Mouse (Mus musculus) embryonic facial prominence, embryonic 11.5 days (tissue): ENCODE measurements around the gene Lztfl1. TPM values are rescaled to one million over a fixed set of nuclear protein-coding genes. Genes with fewer than 3 reads are reported as not detected.
A peak's percentile ranks its signal among the peaks of the same experiment; 100 is the strongest.
"Not testable (repeated sequence)": the region's sequence is repeated elsewhere in the genome, so short reads cannot be mapped to it uniquely, and the experiment has no call there.

ENCODE experiments used
- ATAC-seq: fragments of 200-750 bp; cut with Nextera tagmentation; replicated peaks from 2 replicates; pipeline ENCODE4 v1.8.0; 2017; ENCODE audit warnings: low read depth; ENCODE audit not compliant: insufficient number of reproducible peaks, low FRiP score, low TSS enrichment
- DNase-seq: peaks from one replicate; pipeline ENCODE4 v3.0.0-alpha.2; 2015; ENCODE audit warnings: low spot score
- H3K27ac ChIP-seq: fragments of 300-500 bp; sonication (generic); replicated peaks from 2 replicates; pipeline ENCODE4 v1.5.1; 2014; ENCODE audit warnings: mild to moderate bottlenecking, low read depth, low read length, control low read depth
- H3K27me3 ChIP-seq: fragments of 300-500 bp; sonication (generic); 2 replicates; pipeline ENCODE4 v1.6.1; 2014; ENCODE audit warnings: mild to moderate bottlenecking, low read length, moderate library complexity, mixed read lengths; ENCODE audit not compliant: control insufficient read depth, insufficient read depth
- H3K36me3 ChIP-seq: fragments of 300-500 bp; sonication (generic); replicated peaks from 2 replicates; pipeline ENCODE4 v1.6.1; 2014; ENCODE audit warnings: low read depth, mild to moderate bottlenecking, low read length, moderate library complexity, mixed read lengths; ENCODE audit not compliant: control insufficient read depth, insufficient read depth
- H3K4me1 ChIP-seq: fragments of 300-500 bp; sonication (generic); 2 replicates; pipeline ENCODE4 v1.6.1; 2014; ENCODE audit warnings: low read length, mixed read lengths; ENCODE audit not compliant: control insufficient read depth, insufficient read depth
- H3K4me2 ChIP-seq: fragments of 300-500 bp; sonication (generic); 2 replicates; pipeline ENCODE4 v1.6.1; 2014; ENCODE audit warnings: low read depth, mild to moderate bottlenecking, control low read depth, low read length, moderate library complexity
- H3K4me3 ChIP-seq: fragments of 300-500 bp; sonication (generic); 2 replicates; pipeline ENCODE4 v1.5.1; 2014; ENCODE audit warnings: low read depth, low read length, control low read depth
- H3K9ac ChIP-seq: fragments of 300-500 bp; sonication (generic); replicated peaks from 2 replicates; pipeline ENCODE4 v1.6.1; 2014; ENCODE audit warnings: mild to moderate bottlenecking, control low read depth, low read length
- H3K9me3 ChIP-seq: fragments of 300-500 bp; sonication (generic); replicated peaks from 2 replicates; pipeline ENCODE4 v1.6.1; 2016; ENCODE audit warnings: mild to moderate bottlenecking, low read length, inconsistent platforms, mixed read lengths; ENCODE audit not compliant: control insufficient read depth
- WGBS: fragments of 180-500 bp; shearing (Covaris S2); extraction: QIAGEN DNeasy Blood & Tissue Kit; methylation state at CpG from one replicate; pipeline ENCODE4 v1.1.7; 2014; 5-methylcytosine and 5-hydroxymethylcytosine counted together
- polyA plus RNA-seq: library from polyadenylated mRNA; unstranded; fragments of >200 nt; fragmentation: Nextera tagmentation; extraction: Ambion mirVana; gene quantifications from 2 replicates; pipeline ENCODE4 v1.2.1, GENCODE M21; 2014

Lztfl1 gene
- polyA plus RNA-seq, 1 experiment from 2014 or later: 56.1 TPM

DNA sequence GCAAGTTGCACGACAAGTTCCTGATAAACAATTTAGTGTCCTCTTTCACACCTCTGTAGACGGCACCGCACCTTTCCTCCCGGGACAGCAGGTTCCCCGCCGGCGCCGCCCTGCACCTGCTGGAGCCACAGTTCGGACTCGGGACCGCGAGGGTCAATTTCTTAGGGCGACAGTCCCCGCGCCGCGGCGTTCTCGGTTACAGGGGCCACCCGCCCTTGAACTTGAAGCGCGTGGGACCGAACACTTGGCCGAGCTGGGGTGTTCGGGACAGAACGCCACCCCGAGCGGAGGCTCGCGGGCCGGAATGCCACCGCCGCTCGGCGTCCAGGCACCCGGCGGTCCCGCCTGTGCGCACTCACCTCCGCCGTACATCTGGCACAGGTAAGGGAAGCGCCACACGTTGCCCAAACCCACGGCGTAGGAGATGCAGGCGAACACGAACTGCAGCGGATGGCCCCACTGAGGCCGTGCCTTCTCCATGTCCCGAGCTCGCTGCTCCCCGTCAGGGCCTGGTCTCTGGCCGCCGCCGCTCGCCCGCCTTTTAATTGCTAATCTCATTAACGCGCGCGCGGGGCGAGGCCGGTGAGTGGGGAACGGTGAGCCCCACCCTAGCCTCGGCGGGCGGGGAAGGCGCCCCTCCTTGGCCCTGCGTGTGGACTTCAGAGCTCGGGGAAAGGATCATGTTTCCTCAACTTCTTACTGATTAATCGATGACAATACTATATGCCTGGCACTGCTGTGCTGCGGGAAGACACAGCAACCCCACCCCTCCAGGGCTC lies 39.0 kb downstream of the Lztfl1 start, which contains the start of the genes Ccr9 and Slc6a20a:
Gene Ccr9, plus strand, starts transcription at position 113 of the 779 bp plus-strand sequence.
Gene Slc6a20a, minus strand, starts transcription at position 559 of the 779 bp plus-strand sequence.
- H3K9me3 ChIP-seq: no peaks in the 10 kb centered on the region
- H3K36me3 ChIP-seq: no peaks in the 10 kb centered on the region
- ATAC-seq (peak; percentile 56; the same call in 1 of the 2 replicates), DNase-seq (peak; percentile 13)
- WGBS: under 1% methylated on average over 68 of the region's 73 CpGs
- H3K4me3 ChIP-seq: peak within 1 kb of the TSS; percentile 37
- 0 out of 2 replicates have a peak, but pooled peaks cover 3% of the 10 kb centered on the region for H3K4me1 ChIP-seq
- H3K27ac ChIP-seq: no peak within 1 kb of the TSS
- peaks cover 22% of the 10 kb centered on the region for H3K27me3 ChIP-seq
- H3K4me2 ChIP-seq: peak within 1 kb of the TSS; percentile 80
- peak within 1 kb of the TSS; percentile 25; the same call in 1 of the 2 replicates for H3K9ac ChIP-seq

DNA sequence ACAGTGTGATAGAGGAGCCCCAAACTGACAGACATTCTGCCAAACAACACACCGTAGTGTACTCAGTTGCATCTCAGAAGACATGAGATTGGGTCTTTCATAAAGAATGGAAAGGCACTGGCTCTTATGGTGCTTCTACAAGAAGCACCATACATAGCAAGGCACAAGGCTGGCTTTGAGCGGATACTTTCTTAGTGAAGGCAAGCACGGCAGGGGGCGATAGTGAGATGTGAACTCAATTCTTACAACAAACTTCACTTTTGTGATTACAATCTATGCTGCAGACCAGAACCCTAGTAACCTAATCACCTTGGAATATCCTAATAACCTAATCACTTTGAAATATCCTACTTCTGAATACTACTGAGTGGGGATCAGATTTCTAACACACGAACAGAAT lies 51.9 kb downstream of the Lztfl1 start:
- no peak overlapping the region for H3K4me2 ChIP-seq
- H3K4me3 ChIP-seq: no peak overlapping the region
- ATAC-seq (no peak), DNase-seq (peak; percentile 67)
- no peaks in the 10 kb centered on the region for H3K27me3 ChIP-seq
- H3K36me3 ChIP-seq: no peaks in the 10 kb centered on the region
- H3K9ac ChIP-seq: no peak overlapping the region
- no peaks in the 10 kb centered on the region for H3K9me3 ChIP-seq
- no peak overlapping the region for H3K27ac ChIP-seq
- no peaks in the 10 kb centered on the region for H3K4me1 ChIP-seq
- 52% methylated on average over 5 of the region's 5 CpGs for WGBS

DNA sequence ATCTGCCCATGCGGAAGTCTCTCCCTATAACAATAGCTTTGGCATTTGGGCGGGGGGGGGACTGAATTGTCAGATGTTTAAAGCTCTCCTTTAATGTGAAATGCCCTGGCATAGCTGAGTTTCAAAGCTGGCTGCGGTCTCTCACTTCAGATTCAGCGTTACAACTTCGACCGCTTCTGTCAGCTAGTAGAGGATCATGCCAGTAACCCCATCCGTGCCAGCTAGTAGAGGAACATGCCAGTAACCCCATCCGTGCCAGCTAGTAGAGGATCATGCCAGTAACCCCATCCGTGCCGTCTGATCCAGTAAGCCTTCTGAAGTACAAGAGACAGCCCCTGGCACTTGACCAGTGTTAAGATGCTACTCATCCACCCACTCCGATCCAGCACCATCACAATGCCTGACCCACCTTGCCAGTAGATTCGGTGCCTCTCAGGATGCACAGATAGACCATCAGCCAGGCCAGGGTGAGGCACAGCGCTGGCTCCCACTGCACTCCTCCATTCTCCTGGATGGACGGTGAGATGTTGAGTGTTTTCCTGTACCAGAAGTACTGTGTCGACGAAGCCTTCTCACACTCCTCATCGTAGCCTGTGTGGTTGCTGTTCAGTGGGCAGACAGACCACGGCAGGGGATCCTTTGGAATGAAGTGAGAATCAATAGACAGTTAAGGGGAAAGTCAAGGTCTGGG lies 57.4 kb downstream of the Lztfl1 start:
- ATAC-seq, H3K27ac ChIP-seq, H3K9me3 ChIP-seq, H3K9ac ChIP-seq, H3K4me1 ChIP-seq, DNase-seq, H3K27me3 ChIP-seq, H3K36me3 ChIP-seq, H3K4me2 ChIP-seq, H3K4me3 ChIP-seq: not testable (repeated sequence)
- WGBS: 83% methylated on average over 16 of the region's 18 CpGs

DNA sequence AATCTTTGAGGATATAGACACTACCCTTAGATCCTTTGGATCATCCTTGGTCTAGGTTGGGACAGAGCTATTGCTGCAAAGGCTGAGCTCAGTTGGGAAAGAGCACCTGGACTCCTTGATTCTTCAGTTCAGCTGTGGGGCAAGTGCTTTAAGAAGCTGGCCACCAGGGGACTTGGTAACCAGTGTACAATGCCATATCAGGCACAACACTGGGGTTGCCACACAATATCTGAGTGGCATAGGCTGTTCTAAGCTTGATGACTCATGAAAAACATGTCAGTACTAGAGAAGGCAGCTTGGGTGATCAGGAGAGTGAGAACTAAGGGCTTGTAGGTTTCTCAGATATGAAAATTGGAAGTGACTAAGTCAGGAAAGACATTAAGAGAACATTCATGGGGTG lies 58.5 kb downstream of the Lztfl1 start:
- Histone ChIP-seq H3K27me3 (no peaks in the 10 kb centered on the region), H3K9me3 (no peaks in the 10 kb centered on the region)
- no peak for ATAC-seq

DNA sequence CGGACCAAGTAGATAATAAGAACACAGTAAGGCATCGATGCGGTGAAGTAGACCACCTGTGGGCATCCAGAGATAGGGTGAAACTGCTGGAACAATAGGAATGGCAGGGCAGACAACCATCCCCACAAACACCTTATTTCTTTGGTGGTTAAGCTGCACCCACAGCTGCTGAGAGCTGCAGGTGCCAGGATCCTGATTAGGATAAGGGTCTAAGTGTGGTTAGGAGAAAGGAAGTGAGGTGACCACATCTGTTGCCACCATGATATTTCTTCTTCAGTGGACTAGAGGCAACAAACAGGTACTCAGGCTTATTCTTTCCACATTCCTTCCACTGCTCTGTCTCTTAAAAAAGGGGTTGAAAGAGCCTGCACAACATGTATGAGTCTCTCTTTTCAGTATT lies 60.0 kb downstream of the Lztfl1 start:
- WGBS: 88% methylated on average over 3 of the region's 3 CpGs
- no peak overlapping the region for H3K4me3 ChIP-seq
- H3K4me1 ChIP-seq: no peaks in the 10 kb centered on the region
- no peak for ATAC-seq
- no peak overlapping the region for H3K4me2 ChIP-seq
- H3K36me3 ChIP-seq: no peaks in the 10 kb centered on the region
- no peaks in the 10 kb centered on the region for H3K9me3 ChIP-seq
- DNase-seq: no peak
- H3K27me3 ChIP-seq: no peaks in the 10 kb centered on the region
- H3K9ac ChIP-seq: no peak overlapping the region
- no peak overlapping the region for H3K27ac ChIP-seq

More for the DNA sequence above, 58.5 kb downstream of the Lztfl1 start:
- no peak overlapping the region for H3K9ac ChIP-seq
- no peak overlapping the region for H3K4me2 ChIP-seq
- no peaks in the 10 kb centered on the region for H3K36me3 ChIP-seq
- H3K4me3 ChIP-seq: no peak overlapping the region
- H3K27ac ChIP-seq: no peak overlapping the region
- no peaks in the 10 kb centered on the region for H3K4me1 ChIP-seq
- DNase-seq: no peak

DNA sequence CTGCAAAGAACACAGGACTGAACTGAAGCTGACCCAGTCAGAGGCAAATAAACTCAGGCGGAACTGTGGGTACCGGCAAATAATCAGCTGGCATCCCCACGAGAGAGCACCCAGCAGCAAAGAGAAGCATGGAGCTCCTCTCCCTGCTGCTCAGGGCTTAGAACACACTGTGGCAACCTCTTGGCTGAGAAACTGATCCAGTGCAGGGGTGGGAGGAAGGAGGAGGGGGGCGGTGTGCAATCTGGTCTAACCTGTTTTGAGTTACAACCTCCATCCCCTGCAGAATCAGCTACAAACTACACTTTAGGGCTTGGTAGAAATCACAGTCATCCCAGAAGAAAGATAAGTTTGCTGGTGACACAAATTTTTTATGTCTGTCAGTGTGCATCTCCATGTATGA lies 66.1 kb downstream of the Lztfl1 start:
- Histone ChIP-seq H3K4me2 (no peak overlapping the region), H3K36me3 (no peaks in the 10 kb centered on the region), H3K27ac (no peak overlapping the region), H3K27me3 (no peaks in the 10 kb centered on the region), H3K4me1 (no peaks in the 10 kb centered on the region), H3K4me3 (no peak overlapping the region), H3K9ac (no peak overlapping the region), H3K9me3 (no peaks in the 10 kb centered on the region)
- WGBS: 32% methylated on average over 4 of the region's 4 CpGs
- ATAC-seq (no peak), DNase-seq (peak; percentile 26)

DNA sequence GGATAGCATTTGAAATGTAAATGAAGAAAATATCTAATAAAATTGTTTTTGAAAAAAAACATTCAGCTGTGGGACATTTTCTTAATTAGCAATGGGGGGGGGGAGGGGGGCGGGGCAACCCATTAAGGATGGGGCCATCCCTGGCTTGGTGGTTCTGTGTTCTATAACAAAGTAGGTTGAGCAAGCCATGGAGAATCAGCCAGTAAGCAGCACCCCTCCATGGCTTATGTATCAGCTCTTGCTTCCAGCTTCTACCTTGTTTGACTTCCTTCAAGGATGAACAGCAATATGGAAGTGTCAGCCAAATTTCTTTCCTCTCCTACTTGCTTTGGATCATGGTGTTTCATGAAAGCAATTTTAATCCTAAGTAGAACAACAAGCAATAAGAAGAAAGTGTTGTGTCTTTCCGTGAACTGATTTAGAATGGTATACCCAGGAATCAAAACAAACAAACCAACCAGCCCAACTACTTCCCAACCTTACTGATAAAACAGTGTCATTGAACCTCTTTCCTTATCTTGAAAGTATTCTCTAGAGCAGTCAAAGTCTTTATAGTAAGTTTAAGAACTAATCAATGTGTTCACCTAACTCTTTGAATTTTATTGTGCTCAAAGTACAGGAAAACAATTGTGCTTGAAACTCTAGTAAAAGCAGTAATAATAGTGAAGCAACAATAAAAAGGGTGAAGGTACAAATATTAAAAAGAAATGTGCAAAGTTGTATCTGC lies 67.5 kb downstream of the Lztfl1 start:
- Histone ChIP-seq H3K9ac (no peak overlapping the region), H3K9me3 (no peaks in the 10 kb centered on the region), H3K27ac (no peak overlapping the region), H3K4me3 (no peak overlapping the region), H3K4me2 (no peak overlapping the region), H3K4me1 (no peaks in the 10 kb centered on the region), H3K27me3 (no peaks in the 10 kb centered on the region), H3K36me3 (no peaks in the 10 kb centered on the region)
- DNase-seq: no peak
- WGBS: 91% methylated on average over 2 of the region's 2 CpGs
- no peak for ATAC-seq
